Mouse (Mus musculus): ENCODE data around the gene Aplf.
A peak's percentile ranks its signal among the peaks of the same experiment; 100 is the strongest.

Aplf gene

GRCm38 (mm10) chr6:87623151-87623550 is 48.8 kb downstream of the Aplf start:
- DNase-seq (ENCODE audit: low spot score) = no peak

GRCm38 (mm10) chr6:87621281-87621680 is 50.7 kb downstream of the Aplf start:
- DNase-seq (ENCODE audit: low spot score) = no peak

GRCm38 (mm10) chr6:87618021-87618420 is 54.0 kb downstream of the Aplf start:
- DNase-seq (ENCODE audit: low spot score) = no peak

GRCm38 (mm10) chr6:87615696-87616083 is 56.3 kb downstream of the Aplf start:
- DNase-seq (ENCODE audit: low spot score) = no peak

- DNase-seq (ENCODE audit: low spot score) = peak; percentile 24
Observed at GRCm38 (mm10) chr6:87614794-87615695, 56.9 kb downstream of the Aplf start.

- DNase-seq (ENCODE audit: low spot score) = no peak
Observed at GRCm38 (mm10) chr6:87599825-87600224, 72.2 kb downstream of the Aplf start.

GRCm38 (mm10) chr6:87597116-87597833 is 74.7 kb downstream of the Aplf start:
- DNase-seq (ENCODE audit: low spot score) = peak; percentile 19

GRCm38 (mm10) chr6:87594188-87594587 is 77.8 kb downstream of the Aplf start:
- no peak for DNase-seq (ENCODE audit: low spot score)

GRCm38 (mm10) chr6:87590394-87591281 is 81.4 kb downstream of the Aplf start, which contains the start of gene Prokr1:
TSS of gene Prokr1 (minus strand) at chr6:87590743.
- DNase-seq (ENCODE audit: low spot score) = peak; percentile 4

GRCm38 (mm10) chr6:87589718-87590393 is 82.1 kb downstream of the Aplf start:
- no peak for DNase-seq (ENCODE audit: low spot score)

- DNase-seq (ENCODE audit: low spot score) = no peak
Observed at GRCm38 (mm10) chr6:87583991-87584390, 88.0 kb downstream of the Aplf start.

GRCm38 (mm10) chr6:87583183-87583611 is 88.8 kb downstream of the Aplf start:
- no peak for DNase-seq (ENCODE audit: low spot score)

- peak; percentile 8 for DNase-seq (ENCODE audit: low spot score)
Observed at GRCm38 (mm10) chr6:87582456-87582855, 89.5 kb downstream of the Aplf start.

- no peak for DNase-seq (ENCODE audit: low spot score)
Observed at GRCm38 (mm10) chr6:87581581-87581980, 90.4 kb downstream of the Aplf start.

GRCm38 (mm10) chr6:87581071-87581470 is 90.9 kb downstream of the Aplf start:
- no peak for DNase-seq (ENCODE audit: low spot score)

Data from T-cell, adult 2 months (primary cell).